Mouse (Mus musculus): ENCODE data around the gene Efhd2. TPM values are rescaled to one million over a fixed set of nuclear protein-coding genes. Genes with fewer than 3 reads are reported as not detected.

Gene Efhd2
- total RNA-seq, 2 experiments from 2014 or later, result 28.9 to 29.1 TPM

Other genes starting within 250 kb of the Efhd2 start
- gene Plekhm2, start 210.0 kb downstream of the Efhd2 start, total RNA-seq (2021), result 10 to 100 TPM; 37.6 to 42.2 TPM
- 1 to 10 TPM; 2.8 to 3.5 TPM for gene Rsc1a1, start 189.3 kb downstream of the Efhd2 start, total RNA-seq (2021)
- 10 to 100 TPM; 48.6 to 59.9 TPM for gene Ddi2, start 151.5 kb downstream of the Efhd2 start, total RNA-seq (2021)
- 10 to 100 TPM; 15.6 to 34.4 TPM for gene Agmat, start 128.2 kb downstream of the Efhd2 start, total RNA-seq (2021)
- gene Dnajc16, start 84.0 kb downstream of the Efhd2 start, total RNA-seq (2021), result 10 to 100 TPM; 16.1 to 16.8 TPM
- gene Casp9, start 81.3 kb downstream of the Efhd2 start, total RNA-seq (2021), result 10 to 100 TPM; 14.4 to 22.5 TPM
- not detected for gene Cela2a, start 48.8 kb downstream of the Efhd2 start, total RNA-seq (2021)
- gene Ctrc, start 28.6 kb downstream of the Efhd2 start, total RNA-seq (2021), result not detected
- under 1 TPM; 0.45 to 0.79 TPM for gene Fhad1, start 140.2 kb upstream of the Efhd2 start, total RNA-seq (2021)
- gene Tmem51, start 209.4 kb upstream of the Efhd2 start, total RNA-seq (2021), result 1 to 10 TPM; 4.8 to 5.9 TPM

All from adrenal gland, postnatal 10 days (tissue).